Mouse (Mus musculus): ENCODE data around the gene Actr3b. TPM values are rescaled to one million over a fixed set of nuclear protein-coding genes. Genes with fewer than 3 reads are reported as not detected.
"Not testable (repeated sequence)": the region's sequence is repeated elsewhere in the genome, so short reads cannot be mapped to it uniquely, and the experiment has no call there.

The Actr3b gene
- total and polyA plus RNA-seq, 2 experiments from 2014 or later: 18.8 to 58.1 TPM

- Histone ChIP-seq H3K4me3 (ENCODE audit: low read length) (no peak overlapping the region), H3K4me1 (ENCODE audit: insufficient read depth, low read length) (no peaks in the 10 kb centered on the region), H3K36me3 (ENCODE audit: insufficient read depth, low read length) (no peaks in the 10 kb centered on the region), H3K9me3 (ENCODE audit: low read length) (no peaks in the 10 kb centered on the region), H3K27ac (no peak overlapping the region), H3K27me3 (ENCODE audit: insufficient read depth, low read length) (no peaks in the 10 kb centered on the region), H3K9ac (replicated peaks; ENCODE audit: low read length) (no peak overlapping the region), H3K4me2 (ENCODE audit: low read depth, low read length) (no peak overlapping the region)
- DNase-seq (ENCODE audit: low spot score): no peak
- TF ChIP-seq CTCF (IDR thresholded peaks at IDR 0.05; ENCODE audit: low read depth): no peak
- no peak for ATAC-seq
- 84% methylated on average over 2 of the region's 2 CpGs for WGBS
These were observed 23.9 kb upstream of the Actr3b start for GRCm38 (mm10) chr5:25735861-25736260.

- H3K27me3 ChIP-seq (ENCODE audit: insufficient read depth, low read length): no peaks in the 10 kb centered on the region
- ATAC-seq: no peak
- TF ChIP-seq CTCF (IDR thresholded peaks at IDR 0.05; ENCODE audit: low read depth): no peak
- no peak overlapping the region for H3K4me2 ChIP-seq (ENCODE audit: low read depth, low read length)
- 68% methylated on average over 3 of the region's 3 CpGs for WGBS
- DNase-seq (ENCODE audit: low spot score): no peak
- H3K4me3 ChIP-seq (ENCODE audit: low read length): no peak overlapping the region
- H3K27ac ChIP-seq: no peak overlapping the region
- H3K9me3 ChIP-seq (ENCODE audit: low read length): no peaks in the 10 kb centered on the region
- H3K36me3 ChIP-seq (ENCODE audit: insufficient read depth, low read length): no peaks in the 10 kb centered on the region
- no peak overlapping the region for H3K9ac ChIP-seq (replicated peaks; ENCODE audit: low read length)
- H3K4me1 ChIP-seq (ENCODE audit: insufficient read depth, low read length): no peaks in the 10 kb centered on the region
These were observed 21.3 kb upstream of the Actr3b start for GRCm38 (mm10) chr5:25738448-25738847.

GRCm38 (mm10) chr5:25738902-25739301, 20.9 kb upstream of the Actr3b start:
- not testable (repeated sequence) for H3K27ac ChIP-seq; H3K4me1 ChIP-seq (ENCODE audit: insufficient read depth, low read length); ATAC-seq; H3K36me3 ChIP-seq (ENCODE audit: insufficient read depth, low read length); H3K27me3 ChIP-seq (ENCODE audit: insufficient read depth, low read length); H3K4me3 ChIP-seq (ENCODE audit: low read length); H3K9ac ChIP-seq (replicated peaks; ENCODE audit: low read length); H3K4me2 ChIP-seq (ENCODE audit: low read depth, low read length); DNase-seq (ENCODE audit: low spot score); H3K9me3 ChIP-seq (ENCODE audit: low read length)
- 96% methylated on average over 1 of the region's 1 CpGs for whole genome bisulfite sequencing

GRCm38 (mm10) chr5:25747904-25748303, 11.9 kb upstream of the Actr3b start:
- Histone ChIP-seq H3K4me2 (ENCODE audit: low read depth, low read length) (no peak overlapping the region), H3K9ac (replicated peaks; ENCODE audit: low read length) (no peak overlapping the region), H3K4me1 (ENCODE audit: insufficient read depth, low read length) (no peaks in the 10 kb centered on the region), H3K36me3 (ENCODE audit: insufficient read depth, low read length) (no peaks in the 10 kb centered on the region), H3K4me3 (ENCODE audit: low read length) (no peak overlapping the region), H3K27me3 (ENCODE audit: insufficient read depth, low read length) (no peaks in the 10 kb centered on the region), H3K27ac (no peak overlapping the region), H3K9me3 (ENCODE audit: low read length) (no peaks in the 10 kb centered on the region)
- no peak for TF ChIP-seq CTCF (IDR thresholded peaks at IDR 0.05; ENCODE audit: low read depth)
- DNase-seq (ENCODE audit: low spot score): no peak
- ATAC-seq: no peak

- ATAC-seq (no peak), DNase-seq (ENCODE audit: low spot score) (no peak)
- no peak for TF ChIP-seq CTCF (IDR thresholded peaks at IDR 0.05; ENCODE audit: low read depth)
- Histone ChIP-seq H3K27ac (no peak overlapping the region), H3K9ac (replicated peaks; ENCODE audit: low read length) (no peak overlapping the region), H3K4me2 (ENCODE audit: low read depth, low read length) (no peak overlapping the region), H3K9me3 (ENCODE audit: low read length) (no peaks in the 10 kb centered on the region), H3K4me3 (ENCODE audit: low read length) (no peak overlapping the region), H3K36me3 (ENCODE audit: insufficient read depth, low read length) (no peaks in the 10 kb centered on the region), H3K27me3 (ENCODE audit: insufficient read depth, low read length) (no peaks in the 10 kb centered on the region), H3K4me1 (ENCODE audit: insufficient read depth, low read length) (no peaks in the 10 kb centered on the region)
- 88% methylated on average over 3 of the region's 3 CpGs for WGBS
These were observed 11.2 kb upstream of the Actr3b start for GRCm38 (mm10) chr5:25748613-25749012.

GRCm38 (mm10) chr5:25751552-25751951, 8.2 kb upstream of the Actr3b start:
- Histone ChIP-seq H3K36me3 (ENCODE audit: insufficient read depth, low read length) (no peaks in the 10 kb centered on the region), H3K4me3 (ENCODE audit: low read length) (no peak overlapping the region), H3K9ac (replicated peaks; ENCODE audit: low read length) (no peak overlapping the region), H3K4me1 (ENCODE audit: insufficient read depth, low read length) (peaks cover 7% of the 10 kb centered on the region; the same call in 1 of the 2 replicates), H3K27ac (no peak overlapping the region), H3K4me2 (ENCODE audit: low read depth, low read length) (no peak overlapping the region), H3K27me3 (ENCODE audit: insufficient read depth, low read length) (no peaks in the 10 kb centered on the region), H3K9me3 (ENCODE audit: low read length) (no peaks in the 10 kb centered on the region)
- no peak for ATAC-seq
- no peak for DNase-seq (ENCODE audit: low spot score)
- TF ChIP-seq CTCF (IDR thresholded peaks at IDR 0.05; ENCODE audit: low read depth): no peak

GRCm38 (mm10) chr5:25752862-25753261, 6.9 kb upstream of the Actr3b start:
- Histone ChIP-seq H3K27me3 (ENCODE audit: insufficient read depth, low read length) (no peaks in the 10 kb centered on the region), H3K4me1 (ENCODE audit: insufficient read depth, low read length) (peaks cover 7% of the 10 kb centered on the region; the same call in 1 of the 2 replicates), H3K4me2 (ENCODE audit: low read depth, low read length) (no peak overlapping the region), H3K9ac (replicated peaks; ENCODE audit: low read length) (no peak overlapping the region), H3K4me3 (ENCODE audit: low read length) (no peak overlapping the region), H3K9me3 (ENCODE audit: low read length) (no peaks in the 10 kb centered on the region), H3K27ac (no peak overlapping the region), H3K36me3 (ENCODE audit: insufficient read depth, low read length) (no peaks in the 10 kb centered on the region)
- TF ChIP-seq CTCF (IDR thresholded peaks at IDR 0.05; ENCODE audit: low read depth): no peak
- ATAC-seq (peak; percentile 54; the same call in 1 of the 2 replicates), DNase-seq (ENCODE audit: low spot score) (peak; percentile 55)
- WGBS: 48% methylated on average over 5 of the region's 5 CpGs

Data from hindbrain, postnatal 0 days (tissue).